Mouse (Mus musculus): ENCODE results near the gene Lrrc17.
"Not testable (repeated sequence)": the region's sequence is repeated elsewhere in the genome, so short reads cannot be mapped to it uniquely, and the experiment has no call there.

Gene Lrrc17

GRCm38 (mm10) chr5:21544821-21545220 lies 1.5 kb downstream of the Lrrc17 start:
- DNase-seq: no peak

GRCm38 (mm10) chr5:21545227-21545626 lies 1.9 kb downstream of the Lrrc17 start:
- no peak for DNase-seq

- DNase-seq: peak in 1 of 2 experiments; percentile 44
Measured at GRCm38 (mm10) chr5:21545786-21546185, 2.4 kb downstream of the Lrrc17 start.

- no peak for DNase-seq
Measured at GRCm38 (mm10) chr5:21547005-21547404, 3.6 kb downstream of the Lrrc17 start.

- no peak for DNase-seq
Measured at GRCm38 (mm10) chr5:21553685-21554084, 10.3 kb downstream of the Lrrc17 start.

- no peak for DNase-seq
Measured at GRCm38 (mm10) chr5:21554732-21555131, 11.4 kb downstream of the Lrrc17 start.

GRCm38 (mm10) chr5:21556502-21556901 lies 13.1 kb downstream of the Lrrc17 start:
- DNase-seq: no peak

- DNase-seq: peak in 1 of 2 experiments; percentile 40
Measured at GRCm38 (mm10) chr5:21563936-21564335, 20.6 kb downstream of the Lrrc17 start.

- no peak for DNase-seq
Measured at GRCm38 (mm10) chr5:21565392-21566065, 22.2 kb downstream of the Lrrc17 start.

GRCm38 (mm10) chr5:21567784-21568183 lies 24.4 kb downstream of the Lrrc17 start:
- DNase-seq: no peak

GRCm38 (mm10) chr5:21572764-21573416 lies 29.5 kb downstream of the Lrrc17 start:
- no peak for DNase-seq

GRCm38 (mm10) chr5:21574386-21575209 lies 31.2 kb downstream of the Lrrc17 start:
- no peak for DNase-seq

GRCm38 (mm10) chr5:21575210-21575550 lies 31.8 kb downstream of the Lrrc17 start:
- no peak for DNase-seq

- no peak for DNase-seq
Measured at GRCm38 (mm10) chr5:21578136-21578535, 34.8 kb downstream of the Lrrc17 start.

GRCm38 (mm10) chr5:21586763-21587162 lies 43.4 kb downstream of the Lrrc17 start:
- peak in 1 of 2 experiments; percentile 62 for DNase-seq

GRCm38 (mm10) chr5:21587683-21588082 lies 44.3 kb downstream of the Lrrc17 start:
- no peak for DNase-seq

- no peak for DNase-seq
Measured at GRCm38 (mm10) chr5:21588220-21588619, 44.9 kb downstream of the Lrrc17 start.

GRCm38 (mm10) chr5:21592106-21592505 lies 48.7 kb downstream of the Lrrc17 start:
- no peak for DNase-seq

- DNase-seq: no peak
Measured at GRCm38 (mm10) chr5:21593201-21593709, 49.9 kb downstream of the Lrrc17 start.

- not testable (repeated sequence) for DNase-seq
Measured at GRCm38 (mm10) chr5:21599536-21599935, 56.2 kb downstream of the Lrrc17 start.

GRCm38 (mm10) chr5:21599961-21600360 lies 56.6 kb downstream of the Lrrc17 start:
- no peak for DNase-seq

GRCm38 (mm10) chr5:21605936-21606335 lies 62.6 kb downstream of the Lrrc17 start:
- no peak for DNase-seq

Measured in lung, postnatal 4 days (tissue).